Mouse (Mus musculus) bone marrow macrophage, adult 2 months (primary cell): ENCODE measurements around the gene Ogfr.

Experiments used
- CTCF ChIP-seq: IDR thresholded peaks from 2 replicates; pipeline ENCODE4 v1.5.1; 2012; ENCODE audit warnings: low read depth, mild to moderate bottlenecking, low read length, moderate library complexity
- POLR2A ChIP-seq: IDR thresholded peaks from 2 replicates; pipeline ENCODE4 v1.6.1; 2012; ENCODE audit warnings: mild to moderate bottlenecking, low read depth, low read length, borderline replicate concordance

DNA sequence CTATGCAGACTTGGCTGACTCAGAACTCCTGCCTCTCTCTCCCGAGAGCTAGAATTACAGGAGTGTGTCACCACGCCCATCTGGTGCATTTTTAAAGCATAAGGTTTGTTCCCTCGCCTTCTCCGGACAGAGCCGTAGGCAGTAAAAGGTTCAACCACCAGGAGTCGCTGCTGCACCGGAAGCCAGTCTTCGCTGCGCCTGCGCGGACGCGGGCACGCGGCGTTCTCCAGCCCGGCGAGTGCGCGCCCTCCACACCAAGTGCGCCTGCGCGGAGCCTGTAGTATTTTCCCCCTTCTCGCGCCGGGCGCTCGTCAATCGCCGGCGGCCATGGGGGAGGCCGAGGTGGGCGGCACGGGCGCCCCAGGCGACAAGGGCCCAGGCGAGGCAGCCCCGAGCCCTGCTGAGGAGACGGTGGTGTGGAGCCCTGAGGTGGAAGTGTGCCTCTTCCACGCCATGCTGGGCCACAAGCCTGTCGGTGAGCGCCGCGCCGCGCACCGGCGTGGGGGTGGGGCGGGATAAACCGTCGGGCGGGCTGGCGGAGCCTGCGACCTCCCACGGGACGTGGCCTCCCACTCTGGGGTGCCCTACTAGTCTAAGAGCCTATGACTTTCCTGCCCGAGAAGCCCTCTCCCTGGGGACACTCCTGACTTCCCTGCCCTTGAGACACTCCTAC, 6.4 kb upstream of the Ogfr start:
- TF ChIP-seq CTCF = peak; percentile 53; the same call in 1 of the 2 replicates
- TF ChIP-seq POLR2A = no peak
